Mouse (Mus musculus) T-cell, adult 2 months (primary cell): ENCODE results near the gene Olfm3.

Experiments
- DNase-seq: peaks from one replicate; pipeline ENCODE4 v3.0.0; 2022; ENCODE audit warnings: low spot score

Olfm3 gene

DNA sequence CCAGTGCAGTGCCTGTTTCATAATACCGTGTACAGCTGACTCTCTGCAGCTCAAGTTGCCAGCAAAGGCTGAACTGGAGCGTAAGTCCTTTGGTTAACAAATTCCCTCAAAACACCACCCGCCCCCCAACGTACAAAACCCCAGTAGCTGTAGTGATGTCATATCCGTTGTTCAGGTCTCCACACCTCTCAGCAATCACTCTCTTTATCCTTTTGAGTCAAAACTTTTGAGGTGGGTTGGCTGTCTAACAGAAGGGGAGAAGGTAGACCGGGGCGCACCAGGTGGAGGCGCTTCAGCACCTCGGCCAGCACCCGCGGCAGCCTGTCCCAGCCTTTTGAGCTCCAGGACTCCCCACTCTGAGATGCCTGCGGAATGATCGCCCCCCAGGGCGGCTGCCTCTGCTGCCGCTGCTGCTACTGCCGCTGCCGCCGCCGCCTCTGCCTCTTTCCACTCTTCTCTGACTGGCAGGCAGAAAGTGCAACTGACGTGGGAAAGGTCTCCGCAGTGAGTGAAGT lies at the start of gene Olfm3:
TSS of gene Olfm3 (plus strand) at position 155 of the 515 bp plus-strand sequence.
- no peak for DNase-seq

- no peak for DNase-seq
These were observed 14.1 kb upstream of the Olfm3 start for GRCm38 (mm10) chr3:114889764-114890163.

- no peak for DNase-seq
These were observed 950 bp downstream of the Olfm3 start for GRCm38 (mm10) chr3:114904633-114905423.

DNA sequence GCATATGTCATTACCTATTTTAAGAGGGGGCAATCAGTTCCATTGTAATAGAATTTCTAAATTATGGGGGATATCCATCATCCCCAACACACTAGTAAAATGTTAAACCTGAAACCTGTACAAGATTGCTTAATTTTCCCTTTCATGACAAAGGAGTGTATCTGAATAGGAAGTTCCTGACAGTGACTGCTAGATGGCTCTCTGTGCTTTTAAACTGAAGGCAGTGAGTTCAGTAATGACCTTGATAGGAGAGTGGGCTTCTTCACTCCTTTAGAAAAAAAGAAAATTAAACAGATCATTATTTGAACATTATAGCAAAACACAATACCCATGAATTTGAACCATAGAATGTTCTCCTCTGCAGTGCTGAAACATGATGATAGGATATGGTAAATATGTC lies 3.7 kb downstream of the Olfm3 start:
- no peak for DNase-seq

DNA sequence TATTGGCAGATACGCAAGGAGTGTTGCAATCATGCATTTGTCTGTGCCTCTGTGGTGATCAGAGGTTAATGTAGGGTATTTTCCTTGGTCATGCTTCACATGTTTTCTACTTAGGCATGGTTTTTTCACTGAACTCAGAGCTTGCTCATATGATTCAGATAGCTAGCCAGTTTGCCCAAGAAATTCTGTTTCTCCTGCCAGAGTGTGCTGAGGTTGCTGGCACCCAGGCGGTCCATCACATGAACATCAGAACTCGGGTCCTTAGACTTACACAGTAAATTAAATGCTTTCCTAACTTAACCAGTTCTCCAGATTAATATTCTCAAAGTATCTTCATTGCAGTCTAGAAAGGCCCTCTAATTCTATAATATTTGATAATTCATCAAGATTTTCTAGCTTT lies 5.0 kb downstream of the Olfm3 start:
- DNase-seq, result no peak

DNA sequence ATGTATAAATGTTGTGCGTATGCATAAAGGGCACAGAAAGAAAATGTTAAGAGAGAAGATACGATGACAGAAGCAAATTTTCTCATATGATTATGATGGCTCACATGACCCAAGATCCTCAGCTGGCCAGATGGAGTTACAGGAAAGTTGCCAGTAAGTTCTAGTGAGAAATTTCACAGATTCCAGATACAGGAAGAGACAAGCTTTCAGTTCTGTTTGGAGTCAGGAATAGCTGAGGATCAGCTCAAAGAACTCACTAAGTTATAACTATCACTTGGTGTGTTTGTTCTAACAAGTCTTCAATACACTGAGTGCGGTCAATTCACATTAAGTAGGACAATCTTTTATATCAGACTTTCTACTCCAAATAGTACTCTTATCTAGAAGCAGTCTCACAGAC lies 16.2 kb downstream of the Olfm3 start:
- DNase-seq, result no peak

GRCm38 (mm10) chr3:114929605-114930004 lies 25.7 kb downstream of the Olfm3 start:
- no peak for DNase-seq

GRCm38 (mm10) chr3:114930336-114930735 lies 26.5 kb downstream of the Olfm3 start:
- DNase-seq, result no peak

DNA sequence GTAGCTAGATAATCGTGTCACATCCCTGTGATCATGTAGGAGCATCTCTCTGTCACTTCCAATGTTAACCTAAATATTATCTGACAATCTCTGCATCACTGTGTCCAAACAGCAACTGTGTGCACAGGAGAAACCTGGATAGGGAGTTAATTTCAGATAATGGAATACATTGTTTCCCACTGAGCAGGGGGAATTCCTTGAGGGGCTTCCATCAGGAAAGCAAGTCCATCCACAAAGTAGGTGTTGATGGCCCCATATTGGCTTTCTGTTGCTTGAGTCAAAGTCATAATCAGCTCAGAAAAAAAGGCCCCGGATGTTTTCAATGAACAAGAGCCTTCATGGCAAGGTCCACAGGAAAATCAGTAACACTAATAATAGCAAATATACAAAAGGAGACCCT lies 26.9 kb downstream of the Olfm3 start:
- no peak for DNase-seq

DNA sequence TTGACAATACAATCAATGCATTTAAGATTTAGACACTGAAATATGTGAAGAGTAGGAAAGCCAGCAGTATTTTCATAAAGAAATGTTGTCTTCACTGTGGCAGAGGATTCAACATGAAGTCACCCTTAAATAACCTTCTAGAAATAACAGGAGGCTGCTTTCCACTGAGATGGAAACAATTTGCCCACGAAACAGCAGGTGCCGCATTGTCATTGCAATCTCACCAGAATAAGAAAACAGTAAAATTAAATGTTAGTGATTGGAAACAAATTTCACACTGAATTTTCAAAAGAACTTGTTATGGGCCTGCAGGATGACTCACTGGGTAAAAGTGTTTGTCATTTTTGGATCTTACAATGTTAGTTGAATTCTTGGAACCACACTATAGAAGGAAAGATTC lies 29.0 kb downstream of the Olfm3 start:
- DNase-seq, result no peak

- DNase-seq, result no peak
These were observed 51.0 kb downstream of the Olfm3 start for GRCm38 (mm10) chr3:114954904-114955303.

GRCm38 (mm10) chr3:114959311-114959967 lies 55.6 kb downstream of the Olfm3 start:
- no peak for DNase-seq

DNA sequence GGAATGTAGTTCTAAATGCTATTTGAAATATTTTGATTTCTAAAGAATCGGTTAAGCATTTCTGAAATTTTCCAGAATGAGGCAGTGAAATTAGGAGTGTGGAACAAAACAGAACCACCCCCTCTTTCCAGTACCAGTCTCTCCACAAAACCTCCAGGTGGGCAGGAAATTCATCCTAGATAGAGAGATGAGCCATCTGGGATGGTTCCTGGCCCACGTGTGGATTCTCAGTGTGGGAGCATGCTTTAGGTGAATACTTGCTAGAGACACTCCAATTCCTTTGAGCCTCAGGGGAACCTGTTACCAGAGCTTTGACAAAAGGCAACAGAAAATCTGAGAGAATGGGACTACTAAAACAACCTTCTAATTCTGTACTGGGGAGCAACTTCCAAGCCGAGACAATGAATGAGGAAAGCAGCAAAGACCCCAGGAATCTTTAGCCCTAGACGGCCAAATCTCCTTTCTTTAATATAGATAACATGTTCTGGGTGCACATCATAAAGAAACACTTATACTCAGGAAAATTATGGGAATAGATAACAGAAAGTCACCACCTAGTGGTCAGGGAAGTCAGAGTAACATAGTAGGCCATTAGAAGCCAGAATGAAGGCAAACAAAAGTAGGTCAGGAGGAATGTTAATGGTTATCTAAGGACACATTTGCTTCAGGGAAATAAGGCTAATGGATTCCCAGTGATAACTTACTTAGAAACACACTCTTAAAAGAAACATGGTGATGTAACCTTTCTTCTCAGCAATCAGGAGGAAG lies 58.6 kb downstream of the Olfm3 start:
- no peak for DNase-seq

- no peak for DNase-seq
These were observed 67.3 kb downstream of the Olfm3 start for GRCm38 (mm10) chr3:114971183-114971582.

- DNase-seq, result no peak
These were observed 68.6 kb downstream of the Olfm3 start for GRCm38 (mm10) chr3:114972522-114972921.

- no peak for DNase-seq
These were observed 87.0 kb downstream of the Olfm3 start for GRCm38 (mm10) chr3:114990828-114991227.

- no peak for DNase-seq
These were observed 92.1 kb downstream of the Olfm3 start for GRCm38 (mm10) chr3:114995956-114996355.

DNA sequence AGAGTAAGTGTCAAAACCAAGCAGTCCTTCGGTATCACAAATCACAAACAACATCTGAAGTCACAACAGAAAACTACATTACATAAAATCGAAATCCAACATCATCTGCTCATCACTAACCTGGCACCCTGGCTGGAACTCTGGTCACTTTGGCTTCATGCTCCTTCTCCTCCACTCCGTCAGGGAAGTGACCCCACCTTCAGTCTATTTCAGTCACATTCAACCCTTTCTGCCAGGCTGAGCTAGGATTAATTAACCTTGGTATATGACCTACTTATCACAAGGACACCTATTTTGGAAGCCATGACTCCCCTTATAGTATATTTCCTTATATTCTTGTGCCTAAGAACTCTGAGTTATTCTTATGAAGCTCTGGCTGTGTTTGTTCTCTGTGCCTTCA lies 123.7 kb downstream of the Olfm3 start:
- DNase-seq, result no peak

- no peak for DNase-seq
These were observed 124.2 kb downstream of the Olfm3 start for GRCm38 (mm10) chr3:115028046-115028445.

DNA sequence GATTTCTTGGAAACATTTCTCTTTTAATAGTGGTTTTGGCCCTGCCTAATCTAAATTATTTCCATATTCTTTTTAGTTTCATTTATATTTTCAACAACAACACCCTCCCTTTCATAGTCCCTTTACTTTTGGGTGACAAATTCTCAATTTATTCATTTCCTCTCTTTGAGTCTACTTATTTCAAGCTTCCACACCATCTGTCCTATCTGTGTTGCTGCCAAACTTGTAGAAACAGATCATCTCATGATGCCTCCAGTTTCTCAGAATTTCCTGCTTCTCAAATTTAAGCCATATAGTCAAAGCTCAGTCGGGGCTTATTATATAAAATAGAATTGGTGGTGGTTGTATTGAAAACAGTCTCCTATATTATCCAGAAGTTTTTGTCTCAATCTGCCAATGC lies 124.7 kb downstream of the Olfm3 start:
- no peak for DNase-seq

- DNase-seq, result no peak
These were observed 145.2 kb downstream of the Olfm3 start for GRCm38 (mm10) chr3:115049060-115049459.

DNA sequence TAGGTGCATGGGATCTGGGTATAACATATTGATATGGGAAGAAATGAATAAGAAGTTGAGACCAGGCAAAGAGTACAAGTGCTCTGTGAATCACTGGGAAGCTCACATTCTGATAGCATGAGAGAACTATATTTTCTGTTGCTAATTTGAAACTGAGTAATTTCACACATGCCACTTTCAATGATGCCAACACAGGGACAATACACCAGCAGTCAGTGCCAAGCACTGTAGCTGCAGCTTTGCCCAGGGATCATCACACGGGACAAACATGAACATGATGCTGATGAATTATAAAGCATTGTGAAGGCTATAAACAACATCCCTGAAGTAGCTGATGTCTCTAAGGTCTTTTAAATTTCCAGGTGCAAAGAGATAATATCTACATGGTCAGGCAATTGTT lies 161.0 kb downstream of the Olfm3 start:
- no peak for DNase-seq
